Mouse (Mus musculus) liver, postnatal 0 days (tissue): ENCODE measurements around the gene Psmb8. TPM values are rescaled to one million over a fixed set of nuclear protein-coding genes. Genes with fewer than 3 reads are reported as not detected.

ENCODE experiments used
- ATAC-seq: fragments of 200-750 bp; cut with Nextera tagmentation; 2 replicates; pipeline ENCODE4 v1.8.0; 2017; ENCODE audit warnings: mild to moderate bottlenecking, moderate library complexity
- DNase-seq: peaks from one replicate; pipeline ENCODE4 v3.0.0-alpha.2; 2016
- H3K27ac ChIP-seq: fragments of 300-500 bp; sonication (generic); 2 replicates; pipeline ENCODE4 v1.5.1; 2014; ENCODE audit warnings: antibody characterized with exemption, moderate library complexity, mild to moderate bottlenecking, low read depth
- H3K27me3 ChIP-seq: fragments of 300-500 bp; sonication (generic); 2 replicates; pipeline ENCODE4 v1.6.1; 2014; ENCODE audit warnings: low read length, control low read depth, mixed read lengths; ENCODE audit not compliant: insufficient read depth
- H3K36me3 ChIP-seq: fragments of 300-500 bp; sonication (generic); replicated peaks from 2 replicates; pipeline ENCODE4 v1.6.1; 2014; ENCODE audit warnings: mild to moderate bottlenecking, control low read depth, low read length, moderate library complexity, mixed read lengths; ENCODE audit not compliant: insufficient read depth
- H3K4me1 ChIP-seq: fragments of 300-500 bp; sonication (generic); 2 replicates; pipeline ENCODE4 v1.6.1; 2014; ENCODE audit warnings: antibody characterized with exemption, mild to moderate bottlenecking, control low read depth; ENCODE audit not compliant: insufficient read depth
- H3K4me2 ChIP-seq: fragments of 300-500 bp; sonication (generic); 2 replicates; pipeline ENCODE4 v1.6.1; 2014; ENCODE audit warnings: low read depth, mild to moderate bottlenecking, low read length, moderate library complexity, mixed read lengths
- H3K4me3 ChIP-seq: fragments of 300-500 bp; sonication (generic); 2 replicates; pipeline ENCODE4 v1.5.1; 2014; ENCODE audit warnings: low read depth, low read length
- H3K9ac ChIP-seq: fragments of 300-500 bp; sonication (generic); replicated peaks from 2 replicates; pipeline ENCODE4 v1.6.1; 2014; ENCODE audit warnings: mild to moderate bottlenecking, moderate library complexity
- H3K9me3 ChIP-seq: fragments of 300-500 bp; sonication (generic); 2 replicates; pipeline ENCODE4 v1.6.1; 2016; ENCODE audit warnings: mild to moderate bottlenecking, control low read depth, low read length, mixed read lengths
- CTCF ChIP-seq: sonication (generic); IDR thresholded peaks from 2 replicates; pipeline ENCODE4 v1.5.1; 2016; ENCODE audit warnings: antibody characterized with exemption, low read depth
- EP300 ChIP-seq: IDR thresholded peaks from 2 replicates; pipeline ENCODE4 v1.6.1; 2016; ENCODE audit warnings: antibody characterized with exemption, low read depth, mild to moderate bottlenecking
- WGBS: fragments of 180-500 bp; shearing (Covaris S2); extraction: QIAGEN DNeasy Blood & Tissue Kit; methylation state at CpG from one replicate; pipeline ENCODE4 v1.1.7; 2014; ENCODE audit not compliant: insufficient replicate concordance; 5-methylcytosine and 5-hydroxymethylcytosine counted together
- polyA plus RNA-seq: library from polyadenylated mRNA; unstranded; fragments of >200 nt; fragmentation: Nextera tagmentation; extraction: Ambion mirVana; gene quantifications from 2 replicates; pipeline ENCODE4 v1.2.1, GENCODE M21; 2015

Gene Psmb8
- polyA plus RNA-seq, 1 experiment from 2014 or later, result 49.7 TPM

DNA sequence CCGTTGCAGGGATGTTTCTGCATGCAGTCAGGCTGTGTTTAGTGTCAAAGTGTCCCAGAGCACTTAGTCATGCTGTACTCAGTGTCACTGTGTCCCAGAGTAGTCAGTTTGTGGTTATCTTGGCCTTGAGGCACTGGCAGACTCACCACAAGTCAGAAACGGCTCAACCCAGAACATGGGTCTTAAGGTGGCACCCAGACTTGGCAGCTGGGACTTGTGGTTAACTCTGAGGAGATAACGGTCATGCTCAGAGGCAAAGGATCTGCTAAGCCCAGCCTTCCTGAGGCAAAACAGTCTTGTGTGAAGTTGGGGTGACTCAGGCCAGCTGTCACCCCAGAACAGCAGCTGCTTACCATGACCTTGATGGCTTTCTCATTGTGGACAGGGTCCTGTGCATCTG lies 13.1 kb downstream of the Psmb8 start:
- Histone ChIP-seq H3K27ac (peak overlapping the region; percentile 23), H3K36me3 (peaks cover 9% of the 10 kb centered on the region), H3K4me1 (no peaks in the 10 kb centered on the region), H3K9ac (no peak overlapping the region), H3K4me2 (no peak overlapping the region), H3K9me3 (no peaks in the 10 kb centered on the region), H3K4me3 (no peak overlapping the region), H3K27me3 (no peaks in the 10 kb centered on the region)
- peak; percentile 90 for TF ChIP-seq EP300
- TF ChIP-seq CTCF, result no peak
- ATAC-seq (peak; percentile 88), DNase-seq (peak; percentile 47)
- WGBS, result 43% methylated on average over 3 of the region's 3 CpGs

DNA sequence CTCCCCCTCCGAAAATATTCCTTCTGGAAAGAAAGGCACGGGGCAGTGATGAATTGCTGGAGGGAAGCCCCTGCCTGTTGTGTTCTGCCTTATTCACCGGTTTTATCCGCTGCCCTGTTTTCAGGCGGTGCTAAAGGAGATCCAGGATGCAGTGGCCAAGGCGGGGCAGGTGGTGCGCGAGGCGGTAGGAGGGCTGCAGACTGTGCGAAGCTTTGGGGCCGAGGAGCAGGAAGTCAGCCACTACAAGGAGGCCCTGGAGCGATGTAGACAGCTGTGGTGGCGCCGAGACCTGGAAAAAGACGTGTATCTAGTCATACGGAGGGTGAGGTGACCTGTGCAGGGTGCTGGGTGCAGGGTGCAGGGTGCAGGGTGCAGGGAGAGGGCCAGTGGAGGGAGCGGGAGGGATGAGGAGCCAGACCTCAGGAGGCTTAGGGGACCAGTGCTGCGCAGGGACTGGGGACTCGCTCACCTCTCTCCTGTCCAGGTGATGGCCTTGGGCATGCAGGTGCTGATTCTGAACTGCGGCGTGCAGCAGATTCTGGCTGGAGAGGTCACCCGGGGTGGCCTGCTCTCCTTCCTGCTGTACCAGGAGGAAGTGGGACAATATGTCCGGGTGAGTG lies 14.3 kb downstream of the Psmb8 start:
- Histone ChIP-seq H3K4me2 (no peak overlapping the region), H3K9ac (no peak overlapping the region), H3K4me3 (no peak overlapping the region), H3K36me3 (peaks cover 15% of the 10 kb centered on the region), H3K4me1 (no peaks in the 10 kb centered on the region), H3K27ac (no peak overlapping the region), H3K9me3 (no peaks in the 10 kb centered on the region), H3K27me3 (no peaks in the 10 kb centered on the region)
- 33% methylated on average over 23 of the region's 23 CpGs for WGBS
- TF ChIP-seq EP300 (no peak), CTCF (no peak)
- no peak for DNase-seq
- no peak for ATAC-seq

DNA sequence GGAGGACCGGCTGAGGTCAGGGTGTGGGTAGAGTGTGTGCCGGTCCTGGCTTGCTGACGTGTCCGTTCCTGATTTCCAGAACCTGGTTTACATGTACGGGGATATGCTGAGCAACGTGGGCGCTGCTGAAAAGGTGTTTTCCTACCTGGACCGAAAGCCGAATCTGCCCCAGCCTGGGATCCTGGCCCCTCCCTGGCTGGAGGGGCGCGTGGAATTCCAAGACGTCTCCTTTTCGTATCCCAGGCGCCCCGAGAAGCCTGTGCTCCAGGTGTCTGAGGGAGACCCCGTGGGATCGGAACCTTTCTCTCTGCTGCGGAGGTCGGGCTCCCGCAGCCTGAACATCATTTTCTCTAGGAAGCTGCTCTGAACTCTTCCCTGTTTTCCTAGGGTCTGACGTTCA lies 16.4 kb downstream of the Psmb8 start:
- 74% methylated on average over 21 of the region's 21 CpGs for WGBS
- TF ChIP-seq CTCF, result no peak
- TF ChIP-seq EP300, result no peak
- ATAC-seq, result no peak
- H3K27me3 ChIP-seq, result no peaks in the 10 kb centered on the region
- no peak overlapping the region for H3K4me3 ChIP-seq
- no peaks in the 10 kb centered on the region for H3K4me1 ChIP-seq
- peaks cover 15% of the 10 kb centered on the region for H3K36me3 ChIP-seq
- H3K9me3 ChIP-seq, result 0 out of 2 replicates have a peak, but pooled peaks cover 3% of the 10 kb centered on the region
- H3K4me2 ChIP-seq, result no peak overlapping the region
- no peak overlapping the region for H3K27ac ChIP-seq
- no peak overlapping the region for H3K9ac ChIP-seq
- DNase-seq, result no peak

- TF ChIP-seq EP300, result no peak
- TF ChIP-seq CTCF, result no peak
- WGBS, result 86% methylated on average over 12 of the region's 12 CpGs
- Histone ChIP-seq H3K27ac (no peak overlapping the region), H3K27me3 (no peaks in the 10 kb centered on the region), H3K4me3 (no peak overlapping the region), H3K36me3 (peaks cover 15% of the 10 kb centered on the region), H3K4me2 (no peak overlapping the region), H3K4me1 (no peaks in the 10 kb centered on the region), H3K9me3 (0 out of 2 replicates have a peak, but pooled peaks cover 3% of the 10 kb centered on the region), H3K9ac (no peak overlapping the region)
- DNase-seq (no peak), ATAC-seq (no peak)
These were observed 17.7 kb downstream of the Psmb8 start for GRCm38 (mm10) chr17:34215176-34215575.

DNA sequence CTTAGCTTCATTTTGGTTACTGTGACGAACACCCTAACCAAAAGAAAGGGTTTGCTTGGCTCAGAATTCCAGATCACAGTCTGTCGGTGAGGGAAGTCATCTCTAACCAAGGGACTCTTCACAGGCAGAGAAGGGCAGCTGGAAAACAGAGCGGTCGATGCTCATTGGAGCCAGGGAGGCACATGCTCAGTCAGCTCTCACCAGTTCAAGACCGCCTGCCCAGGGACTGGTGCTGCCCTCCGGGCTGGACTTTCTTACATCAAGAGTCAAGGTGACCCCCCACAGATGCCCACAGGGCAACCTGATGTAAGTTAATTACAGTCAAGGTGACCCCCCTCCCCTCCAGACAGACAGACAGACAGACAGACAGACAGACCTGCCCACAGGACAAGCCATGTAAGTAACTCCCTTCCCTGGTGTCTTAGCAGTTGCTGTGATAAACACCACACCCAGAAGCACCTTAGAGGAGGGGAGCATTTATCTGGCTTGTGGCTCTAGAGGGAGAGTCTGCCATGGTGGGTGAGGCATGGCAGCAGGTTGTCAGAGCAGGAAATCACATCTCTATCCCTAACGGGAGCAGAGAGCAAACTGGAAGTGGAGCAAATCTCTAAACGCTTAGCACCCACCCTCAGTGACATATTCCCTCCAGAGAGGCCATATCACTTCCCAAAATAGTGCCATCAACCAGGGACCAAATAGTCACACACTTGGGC lies 19.9 kb downstream of the Psmb8 start:
- no peak for DNase-seq
- TF ChIP-seq CTCF, result no peak
- no peak for TF ChIP-seq EP300

GRCm38 (mm10) chr17:34217986-34218385 lies 20.5 kb downstream of the Psmb8 start:
- WGBS, result 83% methylated on average over 5 of the region's 5 CpGs
- ATAC-seq (no peak), DNase-seq (no peak)
- H3K27ac ChIP-seq, result no peak overlapping the region
- H3K27me3 ChIP-seq, result no peaks in the 10 kb centered on the region
- peaks cover 11% of the 10 kb centered on the region; the same call in 1 of the 2 replicates for H3K36me3 ChIP-seq
- H3K4me1 ChIP-seq, result no peaks in the 10 kb centered on the region
- no peak overlapping the region for H3K9ac ChIP-seq
- 0 out of 2 replicates have a peak, but pooled peaks cover 3% of the 10 kb centered on the region for H3K9me3 ChIP-seq
- no peak for TF ChIP-seq CTCF
- no peak overlapping the region for H3K4me3 ChIP-seq
- no peak overlapping the region for H3K4me2 ChIP-seq

More for the DNA sequence above, 19.9 kb downstream of the Psmb8 start:
- H3K4me2 ChIP-seq, result no peak overlapping the region
- 73% methylated on average over 8 of the region's 8 CpGs for WGBS
- H3K9me3 ChIP-seq, result 0 out of 2 replicates have a peak, but pooled peaks cover 3% of the 10 kb centered on the region
- no peak overlapping the region for H3K27ac ChIP-seq
- peaks cover 15% of the 10 kb centered on the region for H3K36me3 ChIP-seq
- no peaks in the 10 kb centered on the region for H3K4me1 ChIP-seq
- H3K27me3 ChIP-seq, result no peaks in the 10 kb centered on the region
- no peak for ATAC-seq
- no peak overlapping the region for H3K9ac ChIP-seq
- H3K4me3 ChIP-seq, result no peak overlapping the region
